Mouse (Mus musculus) bone marrow, adult 2 months (tissue): ENCODE data around the gene Icmt.

Experiments used
- CTCF ChIP-seq: fragments of 200-500 bp; IDR thresholded peaks from 2 replicates; pipeline ENCODE4 v1.5.1; 2011; ENCODE audit warnings: low read length, control low read depth; ENCODE audit not compliant: control insufficient read depth, insufficient read depth
- POLR2A ChIP-seq: fragments of 200-500 bp; IDR thresholded peaks from 2 replicates; pipeline ENCODE4 v1.6.1; 2011; ENCODE audit warnings: low read depth, mild to moderate bottlenecking, control low read depth, low read length, borderline replicate concordance; ENCODE audit not compliant: control insufficient read depth

- no peak for TF ChIP-seq POLR2A
- no peak for TF ChIP-seq CTCF
Measured at GRCm38 (mm10) chr4:152321464-152321863, 24.4 kb downstream of the Icmt start.
